Mouse (Mus musculus) heart, postnatal 0 days (tissue): ENCODE results near the gene Ppp1r21. TPM values are rescaled to one million over a fixed set of nuclear protein-coding genes. Genes with fewer than 3 reads are reported as not detected.

Source experiments
- ATAC-seq: fragments of 200-750 bp; cut with Nextera tagmentation; 2 replicates; pipeline ENCODE4 v1.8.0; 2017; ENCODE audit warnings: low read depth, moderate number of reproducible peaks, moderate library complexity; ENCODE audit not compliant: insufficient read depth
- DNase-seq: peaks from one replicate; pipeline ENCODE4 v3.0.0-alpha.2; 2016; ENCODE audit warnings: low spot score
- H3K27ac ChIP-seq: fragments of 300-500 bp; sonication (generic); 2 replicates; pipeline ENCODE4 v1.5.1; 2014; ENCODE audit warnings: low read depth, mild to moderate bottlenecking
- H3K27me3 ChIP-seq: fragments of 300-500 bp; sonication (generic); 2 replicates; pipeline ENCODE4 v1.6.1; 2014; ENCODE audit warnings: low read length, mixed read lengths; ENCODE audit not compliant: control insufficient read depth, insufficient read depth
- H3K36me3 ChIP-seq: fragments of 300-500 bp; sonication (generic); replicated peaks from 2 replicates; pipeline ENCODE4 v1.6.1; 2014; ENCODE audit warnings: low read length, mixed read lengths; ENCODE audit not compliant: control insufficient read depth, insufficient read depth
- H3K4me1 ChIP-seq: fragments of 300-500 bp; sonication (generic); 2 replicates; pipeline ENCODE4 v1.6.1; 2014; ENCODE audit warnings: antibody characterized with exemption; ENCODE audit not compliant: control insufficient read depth, insufficient read depth
- H3K4me2 ChIP-seq: fragments of 300-500 bp; sonication (generic); 2 replicates; pipeline ENCODE4 v1.6.1; 2014; ENCODE audit warnings: low read depth, mild to moderate bottlenecking, low read length, moderate library complexity
- H3K4me3 ChIP-seq: fragments of 300-500 bp; sonication (generic); 2 replicates; pipeline ENCODE4 v1.5.1; 2014; ENCODE audit warnings: low read depth, low read length
- H3K9ac ChIP-seq: fragments of 300-500 bp; sonication (generic); replicated peaks from 2 replicates; pipeline ENCODE4 v1.6.1; 2014; ENCODE audit warnings: low read depth, low read length, mixed read lengths
- H3K9me3 ChIP-seq: fragments of 300-500 bp; sonication (generic); replicated peaks from 2 replicates; pipeline ENCODE4 v1.6.1; 2016; ENCODE audit warnings: low read length; ENCODE audit not compliant: control insufficient read depth
- CTCF ChIP-seq: IDR thresholded peaks from 2 replicates; pipeline ENCODE4 v1.5.1; 2016; ENCODE audit warnings: antibody characterized with exemption, control low read depth, low read depth
- EP300 ChIP-seq: IDR thresholded peaks from 2 replicates; pipeline ENCODE4 v1.6.1; 2016; ENCODE audit warnings: antibody characterized with exemption, low read depth
- WGBS: fragments of 180-500 bp; shearing (Covaris S2); extraction: QIAGEN DNeasy Blood & Tissue Kit; methylation state at CpG from one replicate; pipeline ENCODE4 v1.1.7; 2014; 5-methylcytosine and 5-hydroxymethylcytosine counted together
- polyA plus RNA-seq: library from polyadenylated mRNA; unstranded; fragments of >200 nt; fragmentation: Nextera tagmentation; extraction: Ambion mirVana; gene quantifications from 2 replicates; pipeline ENCODE4 v1.2.1, GENCODE M21; 2015
- total RNA-seq: library from RNA; depleted of rRNA; stranded (reverse); fragments of >200 nt; gene quantifications from 2 replicates; pipeline ENCODE4 v1.2.3, GENCODE M21; 2014; ENCODE audit warnings: low replicate concordance

Gene Ppp1r21
- total and polyA plus RNA-seq, 2 experiments from 2014 or later: 5.8 to 5.9 TPM

GRCm38 (mm10) chr17:88545217-88545784 is 15.4 kb downstream of the Ppp1r21 start:
- H3K36me3 ChIP-seq: peaks cover 36% of the 10 kb centered on the region
- no peak for DNase-seq
- H3K9ac ChIP-seq: no peak overlapping the region
- no peaks in the 10 kb centered on the region for H3K27me3 ChIP-seq
- no peak for TF ChIP-seq EP300
- no peak for TF ChIP-seq CTCF
- no peak for ATAC-seq
- no peak overlapping the region for H3K4me3 ChIP-seq
- 88% methylated on average over 15 of the region's 15 CpGs for WGBS
- no peak overlapping the region for H3K4me2 ChIP-seq
- 0 out of 2 replicates have a peak, but pooled peaks cover under 1% of the 10 kb centered on the region for H3K4me1 ChIP-seq
- H3K27ac ChIP-seq: no peak overlapping the region
- H3K9me3 ChIP-seq: no peaks in the 10 kb centered on the region

DNA sequence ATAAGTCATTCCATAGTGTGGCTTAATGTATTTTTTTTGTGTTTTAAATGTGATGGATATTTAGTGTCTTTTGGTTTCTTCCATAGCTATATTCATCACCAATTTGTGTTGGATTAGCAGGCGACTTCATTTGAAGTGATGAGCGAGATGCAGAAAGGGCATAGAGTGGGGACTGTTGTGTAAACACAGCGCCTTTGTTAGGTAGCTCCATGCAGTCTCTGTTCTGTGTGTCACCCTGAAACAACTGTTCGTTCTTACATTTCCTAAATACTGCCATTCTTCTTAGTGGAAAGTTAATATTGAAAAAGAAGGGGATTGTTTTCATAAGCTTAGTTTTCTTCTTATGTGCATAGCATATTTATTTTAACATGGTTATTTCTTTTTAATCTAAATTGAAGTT is 16.8 kb downstream of the Ppp1r21 start:
- Histone ChIP-seq H3K9ac (no peak overlapping the region), H3K36me3 (peaks cover 36% of the 10 kb centered on the region), H3K4me2 (no peak overlapping the region), H3K9me3 (no peaks in the 10 kb centered on the region), H3K27me3 (no peaks in the 10 kb centered on the region), H3K27ac (no peak overlapping the region), H3K4me3 (no peak overlapping the region), H3K4me1 (no peaks in the 10 kb centered on the region)
- ATAC-seq (no peak), DNase-seq (no peak)
- WGBS: 88% methylated on average over 4 of the region's 4 CpGs
- TF ChIP-seq EP300 (no peak), CTCF (no peak)

DNA sequence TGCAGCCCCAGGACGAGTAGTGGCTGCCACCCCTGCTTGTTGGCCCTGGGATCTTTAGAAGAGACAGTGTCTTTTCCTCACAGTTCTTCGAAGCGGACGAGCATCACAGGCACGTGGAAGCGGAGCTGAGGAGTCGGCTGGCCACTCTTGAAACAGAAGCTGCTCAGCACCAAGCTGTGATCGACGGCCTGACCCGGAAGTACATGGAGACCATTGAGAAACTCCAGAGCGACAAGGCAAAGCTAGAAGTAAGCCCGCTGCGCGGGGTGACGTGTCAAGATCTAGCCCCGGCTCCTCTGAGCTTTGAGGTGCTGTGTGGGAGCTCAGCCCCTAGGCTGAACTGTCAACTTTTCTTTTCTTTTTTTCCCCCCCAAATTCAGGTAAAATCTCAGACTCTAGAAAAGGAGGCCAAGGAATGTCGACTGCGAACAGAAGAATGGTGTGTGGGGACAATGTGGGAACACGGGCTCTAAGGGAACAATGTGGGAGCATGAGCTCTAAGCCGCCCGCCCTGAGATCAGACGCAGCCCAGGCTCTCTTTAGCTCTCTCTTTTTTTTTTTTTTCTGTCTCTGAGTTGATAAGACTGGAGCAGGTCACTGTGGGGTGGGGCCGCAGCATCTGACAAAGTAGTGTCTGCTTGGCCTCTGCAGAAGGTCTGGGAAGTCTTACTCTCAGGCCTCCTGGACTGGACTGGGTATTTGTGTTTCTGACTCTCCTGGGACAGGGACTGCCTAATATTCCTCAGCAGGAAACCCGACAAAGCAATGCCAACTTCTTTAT is 19.7 kb downstream of the Ppp1r21 start:
- peaks cover 34% of the 10 kb centered on the region for H3K36me3 ChIP-seq
- 65% methylated on average over 24 of the region's 24 CpGs for WGBS
- H3K4me2 ChIP-seq: no peak overlapping the region
- no peak for ATAC-seq
- no peaks in the 10 kb centered on the region for H3K4me1 ChIP-seq
- DNase-seq: no peak
- no peak overlapping the region for H3K4me3 ChIP-seq
- H3K27ac ChIP-seq: no peak overlapping the region
- H3K9ac ChIP-seq: no peak overlapping the region
- H3K9me3 ChIP-seq: no peaks in the 10 kb centered on the region
- no peaks in the 10 kb centered on the region for H3K27me3 ChIP-seq
- TF ChIP-seq EP300: no peak
- no peak for TF ChIP-seq CTCF

DNA sequence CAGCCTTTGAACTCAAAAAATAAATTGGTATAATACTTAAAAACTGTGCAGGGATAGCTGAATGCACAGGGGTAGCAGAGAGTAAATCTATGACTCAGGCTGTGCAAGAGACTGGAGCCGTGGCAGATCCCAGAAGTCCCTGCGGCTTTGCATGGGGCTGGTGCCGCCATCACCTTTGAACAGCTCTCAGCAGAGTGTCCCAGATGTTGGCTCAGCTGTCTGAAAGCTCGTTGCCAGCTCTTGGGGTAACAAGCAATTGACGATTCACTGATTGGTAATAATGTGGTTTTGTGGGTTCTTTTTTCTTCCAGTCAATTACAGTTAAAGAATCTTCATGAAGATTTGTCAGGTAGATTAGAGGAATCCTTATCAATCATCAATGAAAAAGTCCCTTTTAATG is 20.4 kb downstream of the Ppp1r21 start:
- TF ChIP-seq EP300: no peak
- no peak for TF ChIP-seq CTCF
- H3K27ac ChIP-seq: no peak overlapping the region
- H3K36me3 ChIP-seq: peaks cover 37% of the 10 kb centered on the region
- no peaks in the 10 kb centered on the region for H3K9me3 ChIP-seq
- H3K4me1 ChIP-seq: no peaks in the 10 kb centered on the region
- DNase-seq: no peak
- no peak overlapping the region for H3K4me3 ChIP-seq
- ATAC-seq: no peak
- no peaks in the 10 kb centered on the region for H3K27me3 ChIP-seq
- 73% methylated on average over 5 of the region's 5 CpGs for WGBS
- no peak overlapping the region for H3K4me2 ChIP-seq
- no peak overlapping the region for H3K9ac ChIP-seq

DNA sequence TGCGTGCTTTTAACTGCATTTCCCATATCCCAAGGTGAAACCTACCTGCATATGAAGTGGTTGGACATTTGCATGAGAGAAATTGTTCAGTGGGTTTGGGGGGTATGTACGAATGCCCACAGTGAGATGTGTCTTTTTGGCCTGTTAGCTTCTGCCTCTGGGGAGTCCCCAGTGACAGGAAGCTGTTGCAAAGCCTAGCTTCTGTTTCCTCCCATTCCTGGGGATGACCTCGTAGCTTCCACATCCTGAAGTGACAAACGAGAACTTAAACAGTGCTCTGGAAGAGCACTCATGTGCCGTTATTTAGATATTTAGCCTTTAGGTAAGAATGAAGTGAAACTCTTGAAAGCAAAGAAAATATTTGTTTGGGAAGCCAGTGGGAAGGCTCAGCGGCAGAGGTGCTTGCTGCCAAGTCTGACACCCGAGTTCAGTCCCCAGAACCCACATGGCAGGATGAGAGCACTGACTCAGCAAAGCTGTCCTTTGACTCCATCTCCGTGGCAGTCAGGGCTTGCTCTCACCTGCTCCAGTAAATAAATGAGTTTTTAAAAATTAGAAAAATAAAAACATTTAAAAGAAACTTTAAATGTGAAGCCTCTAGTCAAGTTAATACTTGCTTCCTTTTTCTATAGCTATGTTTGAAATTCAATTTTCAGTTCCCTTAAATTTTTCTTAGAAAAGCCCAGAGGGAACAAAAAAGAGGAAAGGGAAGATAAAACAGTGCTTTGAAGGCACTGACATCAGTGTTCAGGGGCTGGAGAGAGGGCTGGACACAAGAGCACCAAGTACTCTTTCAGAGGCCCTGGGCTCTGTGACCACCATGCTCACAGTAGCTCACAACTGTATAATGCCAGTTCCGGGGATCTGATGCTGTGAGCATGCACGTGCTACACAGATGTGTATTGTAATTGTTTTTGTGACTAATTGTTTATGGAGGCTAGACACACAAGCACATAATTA is 21.3 kb downstream of the Ppp1r21 start:
- DNase-seq: peak; percentile 32
- H3K36me3 ChIP-seq: peaks cover 35% of the 10 kb centered on the region

More for the DNA sequence above, 21.3 kb downstream of the Ppp1r21 start:
- H3K4me2 ChIP-seq: no peak overlapping the region; the same call in 1 of the 2 replicates
- no peaks in the 10 kb centered on the region for H3K4me1 ChIP-seq
- no peak for ATAC-seq
- no peaks in the 10 kb centered on the region for H3K9me3 ChIP-seq
- no peak overlapping the region for H3K9ac ChIP-seq
- 43% methylated on average over 10 of the region's 10 CpGs for WGBS
- no peak overlapping the region for H3K4me3 ChIP-seq
- H3K27me3 ChIP-seq: no peaks in the 10 kb centered on the region
- no peak for TF ChIP-seq EP300
- TF ChIP-seq CTCF: no peak
- peak overlapping the region; percentile 30; the same call in 1 of the 2 replicates for H3K27ac ChIP-seq
